ENCODE assay signal across 15 mouse cellular contexts in genomic region chr3:52396121-52396731, GRCm38 (mm10).
DNase-seq lines count a peak whose midpoint lies in the region; ATAC-seq lines count a peak whose summit lies in the region.
"Had no signal": no experiment of that assay in that cellular context is flagged by ENCODE, and none has a peak within 500 bp of the region (broad histone marks: within the 10 kb centered on the region; RNA-seq: fewer than 3 reads in every experiment).

No protein-coding gene starts in this region.

- H3K27me3 ChIP-seq in midbrain, embryonic 10.5 days (ENCODE audit: low read depth, poor library complexity, severe bottlenecking), result peaks cover 30% of the 10 kb centered on the region

- 92% methylated on average over 13 of the region's 13 CpGs for WGBS in midbrain, embryonic 10.5 days

- peaks cover 30% of the 10 kb centered on the region for H3K4me1 ChIP-seq in midbrain, embryonic 10.5 days

- H3K27ac ChIP-seq in midbrain, embryonic 10.5 days (replicated peaks), result no peak overlapping the region
- H3K27ac ChIP-seq: embryonic facial prominence, embryonic 13.5 days; forebrain, embryonic 12.5 days; liver, embryonic 14.5 days had no signal

- H3K9me3 ChIP-seq in midbrain, embryonic 10.5 days (replicated peaks), result no peaks in the 10 kb centered on the region
- H3K9me3 ChIP-seq: embryonic facial prominence, embryonic 13.5 days; forebrain, embryonic 12.5 days had no signal

- peak; percentile 42 for DNase-seq in cerebellum, adult 11-12 months
- no peak for DNase-seq in cerebellum, adult 11 months
- peak; percentile 42 for DNase-seq in spleen, adult 12 weeks (ENCODE audit: low spot score)
- DNase-seq in thymus, postnatal 14 days, result peak; percentile 82
- no peak for DNase-seq in urinary bladder, postnatal 25 days (ENCODE audit: low spot score)
- no peak for DNase-seq in midbrain, embryonic 10.5 days (ENCODE audit: low spot score)
- DNase-seq in heart, adult 8-10 months (ENCODE audit: low spot score), result no peak
- DNase-seq: heart, postnatal 14 days; kidney, postnatal 10 days; left cerebral cortex, postnatal 4 days had no signal

- no peaks in the 10 kb centered on the region for H3K36me3 ChIP-seq in midbrain, embryonic 10.5 days
- H3K36me3 ChIP-seq: embryonic facial prominence, embryonic 13.5 days; forebrain, embryonic 12.5 days had no signal

- H3K4me3 ChIP-seq in midbrain, embryonic 10.5 days, result no peak overlapping the region
- H3K4me3 ChIP-seq: embryonic facial prominence, embryonic 13.5 days; forebrain, embryonic 12.5 days had no signal

- ATAC-seq in activated CD4-positive, CD25-positive, alpha-beta regulatory T cell, adult 4 months, result peak; percentile 83
- ATAC-seq: hindbrain, embryonic 16.5 days had no signal

Comparison
In these comparisons a context has a peak if more than half of its experiments do, and no peak if none do; other contexts are left out.
1. DNase-seq: peak in cerebellum, adult 11-12 months (single experiment), spleen, adult 12 weeks (single experiment) and thymus, postnatal 14 days (single experiment); none in cerebellum, adult 11 months (single experiment), urinary bladder, postnatal 25 days (single experiment), midbrain, embryonic 10.5 days (single experiment) and heart, adult 8-10 months (single experiment).